Mouse (Mus musculus): Measurements from ENCODE around the gene Ckap2l. TPM values are rescaled to one million over a fixed set of nuclear protein-coding genes. Genes with fewer than 3 reads are reported as not detected.

Gene Ckap2l
- polyA plus RNA-seq, 1 experiment: 47.7 TPM

DNA sequence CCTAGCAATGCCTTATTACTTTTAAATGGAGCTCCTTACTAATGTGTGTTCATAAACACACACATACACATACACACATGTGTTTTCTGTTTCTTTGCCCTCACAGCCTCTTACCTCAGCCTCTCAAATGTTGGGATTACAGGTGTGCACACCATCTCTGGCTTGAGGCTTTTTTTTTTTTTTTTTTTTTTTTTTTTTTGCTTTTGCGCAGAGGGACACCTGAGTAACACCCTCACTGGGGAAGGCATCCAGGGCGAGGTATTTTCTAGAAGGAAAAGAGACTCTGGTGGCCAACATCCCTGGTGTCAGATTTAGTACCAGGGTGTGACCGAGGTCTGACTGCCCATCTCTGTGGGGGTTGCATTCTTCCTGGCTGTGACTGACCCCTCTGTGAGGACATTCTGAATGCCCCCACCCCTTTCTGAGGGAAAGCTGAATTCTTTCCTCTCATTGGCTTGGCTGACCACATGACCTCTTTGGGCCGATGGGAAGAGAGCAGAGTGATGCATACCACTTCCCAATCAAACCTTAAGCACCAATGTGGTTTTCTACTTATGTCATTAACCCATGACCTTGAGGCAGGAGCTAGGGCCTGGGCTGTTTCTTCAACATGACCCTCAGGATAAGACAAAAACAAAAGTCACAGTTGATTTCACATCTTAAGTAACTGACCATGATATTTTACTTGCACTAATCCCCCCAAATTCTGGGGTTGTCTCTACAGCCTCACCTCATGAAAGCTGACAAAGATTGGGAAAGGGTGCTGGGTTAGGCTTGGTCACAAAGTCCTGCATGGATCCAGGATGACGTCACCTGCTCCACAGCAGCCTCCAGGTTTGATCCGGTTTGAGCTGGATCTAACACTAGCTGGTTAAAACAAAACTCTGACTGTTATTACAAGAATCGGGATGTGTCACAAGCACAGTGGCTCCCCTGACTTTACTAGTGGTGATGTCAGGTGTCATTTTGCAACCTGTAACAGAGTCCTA is 54.9 kb downstream of the Ckap2l start:
- Histone ChIP-seq H3K27me3 (replicated peaks) (no peaks in the 10 kb centered on the region), H3K4me1 (peaks cover 20% of the 10 kb centered on the region), H3K36me3 (replicated peaks; ENCODE audit: low read length) (no peaks in the 10 kb centered on the region), H3K4me3 (replicated peaks) (no peak overlapping the region), H3K9me3 (peaks cover 5% of the 10 kb centered on the region)
- TF ChIP-seq GATA1 (IDR thresholded peaks at IDR 0.05; ENCODE audit: borderline replicate concordance, low read length) (no peak), FLI1 (IDR thresholded peaks at IDR 0.05; ENCODE audit: low read length) (no peak)

DNA sequence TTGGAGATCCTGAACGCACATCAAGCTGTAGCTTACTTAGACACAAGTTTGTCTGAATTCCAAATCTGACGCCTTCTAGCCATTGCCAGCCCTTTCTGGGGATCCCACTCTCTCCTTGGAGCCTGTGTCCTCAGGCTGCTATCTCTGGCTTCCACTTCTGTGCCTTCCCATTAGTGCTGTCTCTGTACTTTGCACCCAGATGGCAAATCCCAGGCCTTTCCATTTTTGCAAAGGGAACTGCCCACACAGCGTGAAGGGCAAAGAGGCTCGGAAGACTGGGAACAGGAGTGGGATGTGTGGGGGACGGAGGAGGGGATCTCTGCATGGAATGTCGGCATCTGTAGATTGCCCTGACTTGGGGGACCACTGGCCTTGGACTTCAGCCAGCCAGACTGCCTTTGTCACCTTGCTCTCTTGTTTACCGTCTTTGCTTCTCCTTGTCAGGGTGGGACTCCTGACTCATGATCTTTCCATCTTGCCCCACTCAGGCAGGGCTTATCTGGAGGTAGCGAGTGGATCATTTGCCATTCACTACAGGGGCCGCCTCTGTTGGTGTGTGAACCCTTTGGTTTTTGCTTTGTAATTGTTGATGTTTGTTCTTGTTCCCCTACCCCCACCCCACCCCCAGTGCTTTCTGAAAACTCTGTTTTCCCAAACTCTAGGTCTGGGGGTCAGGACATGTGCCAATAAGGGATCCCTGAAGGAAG is 56.1 kb downstream of the Ckap2l start:
- Histone ChIP-seq H3K9me3 (peaks cover 5% of the 10 kb centered on the region), H3K27me3 (replicated peaks) (no peaks in the 10 kb centered on the region), H3K4me1 (peaks cover 20% of the 10 kb centered on the region), H3K36me3 (replicated peaks; ENCODE audit: low read length) (no peaks in the 10 kb centered on the region), H3K4me3 (replicated peaks) (no peak overlapping the region)
- TF ChIP-seq GATA1 (IDR thresholded peaks at IDR 0.05; ENCODE audit: borderline replicate concordance, low read length) (no peak), FLI1 (IDR thresholded peaks at IDR 0.05; ENCODE audit: low read length) (no peak)

DNA sequence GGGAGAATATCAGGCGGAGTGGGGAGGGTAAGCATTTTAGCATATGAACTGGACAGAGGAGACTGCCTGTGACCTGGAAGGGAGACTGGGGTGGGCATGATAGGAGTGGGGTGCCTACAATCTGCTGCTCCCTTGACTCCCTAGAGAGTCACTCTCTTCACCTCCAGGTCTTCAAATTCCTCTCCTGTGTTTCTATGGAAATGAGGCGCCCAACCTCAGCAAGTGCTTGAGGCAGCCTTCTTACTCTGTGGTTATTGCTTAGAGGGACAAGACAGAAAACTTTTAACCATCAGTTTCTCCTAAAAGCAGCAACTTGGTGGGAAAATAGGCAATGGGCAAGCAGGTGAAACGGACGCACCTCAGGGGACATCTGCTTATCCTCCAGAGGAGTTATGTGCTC is 60.5 kb downstream of the Ckap2l start:
- Histone ChIP-seq H3K9me3 (peaks cover 5% of the 10 kb centered on the region), H3K4me3 (replicated peaks) (no peak overlapping the region), H3K36me3 (replicated peaks; ENCODE audit: low read length) (no peaks in the 10 kb centered on the region), H3K27me3 (replicated peaks) (no peaks in the 10 kb centered on the region), H3K4me1 (peaks cover 38% of the 10 kb centered on the region)
- TF ChIP-seq FLI1 (IDR thresholded peaks at IDR 0.05; ENCODE audit: low read length) (no peak), GATA1 (IDR thresholded peaks at IDR 0.05; ENCODE audit: borderline replicate concordance, low read length) (no peak)

DNA sequence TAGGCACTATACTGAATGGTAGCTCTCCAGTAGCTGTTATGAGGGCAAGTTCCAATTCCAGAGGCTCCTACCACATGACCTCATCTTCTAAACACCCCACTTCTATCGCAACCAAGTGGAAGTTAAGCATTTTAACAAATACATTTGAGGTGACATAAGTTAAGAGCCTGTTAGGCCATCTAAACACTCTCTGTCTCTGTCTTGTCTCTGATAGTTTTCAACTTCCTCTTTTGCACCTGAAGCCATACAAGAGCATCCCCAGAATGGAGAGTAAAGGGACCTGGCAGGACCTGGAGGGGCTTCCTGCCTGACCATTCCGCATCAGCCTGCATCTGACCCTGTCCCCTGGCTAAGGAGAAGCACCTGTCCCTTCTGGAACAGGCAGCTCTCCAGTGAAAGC is 62.3 kb downstream of the Ckap2l start:
- Histone ChIP-seq H3K36me3 (replicated peaks; ENCODE audit: low read length) (no peaks in the 10 kb centered on the region), H3K4me3 (replicated peaks) (no peak overlapping the region), H3K9me3 (no peaks in the 10 kb centered on the region), H3K27me3 (replicated peaks) (no peaks in the 10 kb centered on the region), H3K4me1 (peaks cover 45% of the 10 kb centered on the region)
- TF ChIP-seq FLI1 (IDR thresholded peaks at IDR 0.05; ENCODE audit: low read length) (no peak), GATA1 (IDR thresholded peaks at IDR 0.05; ENCODE audit: borderline replicate concordance, low read length) (no peak)

DNA sequence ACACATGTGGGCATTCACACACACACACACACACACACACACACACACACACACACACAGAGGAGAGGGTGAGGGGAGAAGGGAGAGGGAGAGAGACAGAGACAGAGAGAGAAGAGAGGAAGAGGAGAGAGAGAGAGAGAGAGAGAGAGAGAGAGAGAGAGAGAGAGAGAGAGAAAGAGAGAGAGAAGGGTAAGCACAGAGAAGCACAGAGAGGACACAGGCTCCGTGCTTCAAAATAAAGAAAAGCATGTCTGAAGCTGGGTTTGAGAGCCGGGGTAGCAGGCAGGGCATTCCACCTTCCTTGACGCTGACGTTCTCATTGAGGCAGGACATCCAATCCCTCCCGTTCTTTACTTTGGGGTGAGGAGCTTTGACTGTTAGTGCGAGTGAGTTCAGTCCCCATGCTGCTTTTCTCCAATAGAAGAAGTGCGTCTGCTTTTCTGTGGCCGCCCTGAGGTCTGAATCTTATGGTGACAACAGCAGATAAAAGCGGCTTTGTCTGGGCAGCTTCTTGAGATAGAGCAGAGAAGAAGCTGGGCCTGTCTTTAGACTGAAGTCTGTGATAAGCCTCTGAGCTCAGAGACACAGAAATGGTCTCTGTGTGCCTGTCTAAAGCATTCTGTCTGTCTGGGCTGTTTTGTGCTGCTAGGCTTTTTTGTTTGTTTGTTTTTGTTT is 63.1 kb downstream of the Ckap2l start:
- Histone ChIP-seq H3K9me3 (no peaks in the 10 kb centered on the region), H3K27me3 (replicated peaks) (no peaks in the 10 kb centered on the region), H3K4me1 (peaks cover 51% of the 10 kb centered on the region), H3K36me3 (replicated peaks; ENCODE audit: low read length) (no peaks in the 10 kb centered on the region), H3K4me3 (replicated peaks) (no peak overlapping the region)
- TF ChIP-seq GATA1 (IDR thresholded peaks at IDR 0.05; ENCODE audit: borderline replicate concordance, low read length) (no peak), FLI1 (IDR thresholded peaks at IDR 0.05; ENCODE audit: low read length) (no peak)

DNA sequence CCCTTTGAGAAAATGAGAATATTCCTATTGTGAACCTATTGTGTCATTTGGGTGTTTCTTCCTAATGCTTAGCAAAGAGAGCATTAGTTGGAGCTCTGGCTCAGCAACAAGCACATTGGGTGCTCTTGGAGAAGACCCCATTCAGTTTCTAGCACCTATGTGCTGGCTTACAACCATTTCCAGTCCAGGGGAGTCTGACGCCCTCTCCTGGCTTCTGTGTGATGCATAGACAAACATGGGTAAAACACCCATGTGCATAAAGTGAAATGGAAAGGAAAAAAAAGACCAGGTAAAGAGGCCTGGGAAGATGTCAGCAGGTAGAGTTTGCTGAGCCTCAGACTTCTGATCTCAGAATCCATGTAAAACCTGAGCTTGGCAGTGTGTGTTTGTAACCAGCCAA is 63.8 kb downstream of the Ckap2l start:
- peaks cover 59% of the 10 kb centered on the region for H3K4me1 ChIP-seq
- H3K27me3 ChIP-seq (replicated peaks): no peaks in the 10 kb centered on the region
- H3K36me3 ChIP-seq (replicated peaks; ENCODE audit: low read length): no peaks in the 10 kb centered on the region
- no peak overlapping the region for H3K4me3 ChIP-seq (replicated peaks)
- no peaks in the 10 kb centered on the region for H3K9me3 ChIP-seq
- TF ChIP-seq GATA1 (IDR thresholded peaks at IDR 0.05; ENCODE audit: borderline replicate concordance, low read length) (no peak), FLI1 (IDR thresholded peaks at IDR 0.05; ENCODE audit: low read length) (no peak)

DNA sequence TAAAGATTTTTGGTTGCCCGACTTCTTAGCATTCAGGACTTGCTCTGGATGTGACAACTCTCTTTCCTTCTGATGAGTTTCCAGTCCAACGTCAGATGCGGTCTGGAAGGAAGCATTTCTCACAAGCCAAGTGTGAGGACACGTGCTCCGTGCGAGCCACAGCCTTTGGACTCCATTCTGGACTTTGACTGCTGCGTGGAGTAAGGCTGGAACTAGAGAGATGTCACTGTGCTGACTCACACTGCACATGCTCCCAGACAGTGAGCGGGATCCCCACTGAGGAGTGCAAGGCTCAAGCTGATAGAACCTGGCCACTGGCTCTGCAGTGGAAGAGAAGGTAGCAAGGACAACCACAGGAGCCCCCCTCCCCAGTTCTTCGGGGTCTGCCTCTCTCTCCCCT is 64.5 kb downstream of the Ckap2l start:
- Histone ChIP-seq H3K36me3 (replicated peaks; ENCODE audit: low read length) (no peaks in the 10 kb centered on the region), H3K9me3 (no peaks in the 10 kb centered on the region), H3K27me3 (replicated peaks) (no peaks in the 10 kb centered on the region), H3K4me3 (replicated peaks) (peak overlapping the region; percentile 40), H3K4me1 (peaks cover 66% of the 10 kb centered on the region)
- TF ChIP-seq GATA1 (IDR thresholded peaks at IDR 0.05; ENCODE audit: borderline replicate concordance, low read length): no peak
- TF ChIP-seq FLI1 (IDR thresholded peaks at IDR 0.05; ENCODE audit: low read length): no peak

DNA sequence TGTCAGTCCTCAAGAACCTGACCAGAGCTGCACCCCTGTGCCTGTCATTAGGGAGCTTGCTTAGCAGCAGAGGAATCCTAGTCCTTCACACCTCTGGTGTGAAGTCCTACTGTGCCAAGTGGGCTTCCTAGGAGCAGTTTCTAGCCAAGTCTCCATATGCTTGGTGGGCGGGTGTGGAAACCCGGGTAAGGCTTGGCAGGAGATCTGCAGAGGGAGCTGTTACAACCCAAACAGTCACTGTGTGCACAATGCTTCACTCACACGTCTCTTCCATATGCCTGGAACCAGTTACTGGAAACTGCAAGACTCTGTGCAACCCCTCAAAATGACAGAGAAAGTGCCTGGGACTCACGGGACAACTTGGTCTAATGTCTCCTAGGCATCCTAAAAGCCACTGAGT is 65.0 kb downstream of the Ckap2l start:
- Histone ChIP-seq H3K4me1 (peaks cover 71% of the 10 kb centered on the region), H3K36me3 (replicated peaks; ENCODE audit: low read length) (no peaks in the 10 kb centered on the region), H3K4me3 (replicated peaks) (no peak overlapping the region), H3K27me3 (replicated peaks) (no peaks in the 10 kb centered on the region), H3K9me3 (no peaks in the 10 kb centered on the region)
- TF ChIP-seq FLI1 (IDR thresholded peaks at IDR 0.05; ENCODE audit: low read length): no peak
- TF ChIP-seq GATA1 (IDR thresholded peaks at IDR 0.05; ENCODE audit: borderline replicate concordance, low read length): no peak

DNA sequence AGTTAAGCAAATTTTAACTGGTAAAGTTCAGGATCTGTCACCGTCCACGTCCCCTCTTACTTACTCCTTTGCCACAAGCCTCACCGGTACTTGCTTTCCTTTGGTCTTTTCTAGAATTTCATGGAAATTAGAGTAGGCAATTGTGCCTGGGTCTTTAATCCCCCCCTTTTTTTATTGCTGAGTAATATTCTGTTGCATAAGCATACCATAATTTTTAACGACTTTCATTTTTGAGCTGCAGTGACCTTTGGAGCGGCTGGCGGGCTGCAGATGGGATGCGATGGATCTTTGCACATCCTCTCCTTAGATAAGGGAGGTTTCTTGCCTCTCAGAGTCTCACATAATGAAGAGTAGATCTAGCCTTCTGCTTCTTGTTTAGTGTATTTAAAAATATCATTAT is 67.7 kb downstream of the Ckap2l start:
- Histone ChIP-seq H3K4me1 (peaks cover 84% of the 10 kb centered on the region), H3K27me3 (replicated peaks) (no peaks in the 10 kb centered on the region), H3K36me3 (replicated peaks; ENCODE audit: low read length) (no peaks in the 10 kb centered on the region), H3K9me3 (no peaks in the 10 kb centered on the region), H3K4me3 (replicated peaks) (no peak overlapping the region)
- no peak for TF ChIP-seq FLI1 (IDR thresholded peaks at IDR 0.05; ENCODE audit: low read length)
- no peak for TF ChIP-seq GATA1 (IDR thresholded peaks at IDR 0.05; ENCODE audit: borderline replicate concordance, low read length)
